Mouse (Mus musculus) liver, embryonic 14.5 days (tissue): ENCODE measurements around the gene Phb2.

Source experiments
- CTCF ChIP-seq: IDR thresholded peaks from 2 replicates; pipeline ENCODE4 v1.5.1; 2016; ENCODE audit warnings: antibody characterized with exemption, low read depth, control low read depth
- EP300 ChIP-seq: IDR thresholded peaks from 2 replicates; pipeline ENCODE4 v1.6.1; 2016; ENCODE audit warnings: antibody characterized with exemption, low read depth

- TF ChIP-seq CTCF = no peak
- TF ChIP-seq EP300 = no peak
Measured at GRCm38 (mm10) chr6:124676171-124676570, 36.0 kb upstream of the Phb2 start.
